Mouse (Mus musculus): ENCODE measurements around the gene Atg4a-ps. TPM values are rescaled to one million over a fixed set of nuclear protein-coding genes. Genes with fewer than 3 reads are reported as not detected.
"Not testable (repeated sequence)": the region's sequence is repeated elsewhere in the genome, so short reads cannot be mapped to it uniquely, and the experiment has no call there.

The Atg4a-ps gene
- polyA plus RNA-seq (2012; rRNA removed) = 0.04 TPM in 1 of 2 replicates, not detected in the other

GRCm38 (mm10) chr3:103645968-103646367 lies at the start of gene Atg4a-ps:
Gene Atg4a-ps (minus strand): TSS chr3:103646068.
- DNase-seq (ENCODE audit: low read depth, low spot score) = not testable (repeated sequence)
- 79% methylated on average over 2 of the region's 2 CpGs for WGBS

- WGBS = 54% methylated on average over 3 of the region's 3 CpGs
- no peak for DNase-seq (ENCODE audit: low read depth, low spot score)
Observed at GRCm38 (mm10) chr3:103695556-103695955, 49.7 kb upstream of the Atg4a-ps start.

- WGBS = 72% methylated on average over 3 of the region's 3 CpGs
- DNase-seq (ENCODE audit: low read depth, low spot score) = no peak
Observed at GRCm38 (mm10) chr3:103690506-103690905, 44.6 kb upstream of the Atg4a-ps start.

GRCm38 (mm10) chr3:103689043-103689442 lies 43.2 kb upstream of the Atg4a-ps start:
- DNase-seq (ENCODE audit: low read depth, low spot score) = no peak
- 48% methylated on average over 1 of the region's 1 CpGs for WGBS

DNA sequence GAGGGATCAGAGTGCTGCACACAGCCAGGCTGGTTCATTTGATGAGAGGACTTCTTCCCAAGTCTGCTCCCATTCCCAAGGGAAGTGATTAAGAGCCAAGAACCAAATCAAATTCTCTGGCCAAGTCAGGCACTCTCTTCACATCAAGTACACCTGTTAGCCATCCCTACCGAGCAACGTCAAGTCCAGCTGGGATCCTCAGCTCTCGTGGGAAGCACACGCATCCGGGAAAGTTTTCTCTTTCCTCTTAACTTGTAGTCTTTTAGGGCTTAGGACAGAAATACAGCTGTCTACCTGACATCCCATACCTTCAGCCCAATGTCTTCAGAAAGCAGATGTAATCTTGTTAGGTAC lies 38.1 kb upstream of the Atg4a-ps start:
- 51% methylated on average over 5 of the region's 5 CpGs for WGBS
- DNase-seq (ENCODE audit: low read depth, low spot score) = no peak

DNA sequence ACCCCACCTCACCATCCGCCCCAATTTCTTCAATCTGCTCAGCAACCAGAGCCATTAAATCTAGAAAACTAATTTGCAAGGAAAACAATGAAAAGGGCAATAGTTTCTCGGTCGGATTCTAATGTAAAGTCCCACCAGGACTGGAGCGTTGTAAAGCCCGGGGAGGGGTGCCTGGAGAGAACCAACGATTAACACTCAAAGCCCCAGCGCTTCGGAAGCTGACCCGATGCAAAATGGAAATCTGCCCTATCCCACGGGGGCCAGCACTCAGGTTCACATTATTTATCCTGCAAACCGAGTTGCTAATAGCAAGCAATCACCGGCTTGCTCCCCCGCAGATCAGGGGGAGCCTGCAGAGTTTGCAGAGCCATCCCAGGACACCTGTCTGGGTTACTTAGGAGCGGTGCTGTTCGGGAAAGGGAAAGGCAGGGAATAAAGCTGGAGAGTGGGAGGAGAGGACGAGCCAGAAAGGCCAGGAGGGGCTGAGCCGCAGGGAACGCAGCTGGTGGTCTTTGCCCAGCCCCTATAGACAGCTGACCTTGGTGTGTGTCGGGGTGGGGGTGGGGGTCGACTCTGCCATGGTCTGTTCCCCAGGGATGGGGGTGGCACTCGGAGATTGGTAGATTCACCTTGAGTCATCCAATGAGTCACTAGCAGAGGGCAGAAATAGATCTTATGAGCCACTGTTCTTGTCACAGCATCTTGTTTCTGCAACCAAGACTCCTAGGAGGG lies 37.5 kb upstream of the Atg4a-ps start:
- DNase-seq (ENCODE audit: low read depth, low spot score) = no peak
- 18% methylated on average over 21 of the region's 21 CpGs for WGBS

GRCm38 (mm10) chr3:103682473-103682872 lies 36.6 kb upstream of the Atg4a-ps start:
- 66% methylated on average over 4 of the region's 4 CpGs for WGBS
- no peak for DNase-seq (ENCODE audit: low read depth, low spot score)

- 50% methylated on average over 6 of the region's 6 CpGs for WGBS
- no peak for DNase-seq (ENCODE audit: low read depth, low spot score)
Observed at GRCm38 (mm10) chr3:103678811-103679210, 32.9 kb upstream of the Atg4a-ps start.

GRCm38 (mm10) chr3:103672716-103673115 lies 26.8 kb upstream of the Atg4a-ps start:
- WGBS = 19% methylated on average over 7 of the region's 7 CpGs
- DNase-seq (ENCODE audit: low read depth, low spot score) = no peak

- DNase-seq (ENCODE audit: low read depth, low spot score) = no peak
- WGBS = 65% methylated on average over 4 of the region's 4 CpGs
Observed at GRCm38 (mm10) chr3:103672113-103672512, 26.2 kb upstream of the Atg4a-ps start.

- 98% methylated on average over 3 of the region's 3 CpGs for WGBS
- no peak for DNase-seq (ENCODE audit: low read depth, low spot score)
Observed at GRCm38 (mm10) chr3:103663385-103663784, 17.5 kb upstream of the Atg4a-ps start.

DNA sequence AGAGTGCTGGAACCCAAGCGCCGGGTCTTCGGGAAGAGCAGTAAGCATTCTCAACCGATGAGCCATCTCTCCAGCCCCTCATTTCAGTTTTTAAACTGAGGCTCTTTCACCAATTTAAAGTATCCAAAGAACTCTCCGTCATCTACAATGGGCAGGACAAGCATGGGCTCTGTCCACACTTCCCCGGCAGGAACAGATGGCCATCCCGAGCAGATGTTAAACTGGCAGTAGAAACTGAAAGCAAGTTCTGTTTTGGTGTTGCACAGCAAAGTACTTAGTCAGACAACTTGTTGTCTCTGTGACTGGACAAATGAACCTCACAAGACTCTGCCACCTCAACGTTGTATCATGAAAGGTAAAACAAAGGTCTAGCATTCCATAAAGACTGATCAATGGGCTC lies 15.8 kb upstream of the Atg4a-ps start:
- DNase-seq (ENCODE audit: low read depth, low spot score) = no peak
- WGBS = 71% methylated on average over 8 of the region's 8 CpGs

- DNase-seq (ENCODE audit: low read depth, low spot score) = no peak
- 42% methylated on average over 2 of the region's 2 CpGs for WGBS
Observed at GRCm38 (mm10) chr3:103660012-103660411, 14.1 kb upstream of the Atg4a-ps start.

DNA sequence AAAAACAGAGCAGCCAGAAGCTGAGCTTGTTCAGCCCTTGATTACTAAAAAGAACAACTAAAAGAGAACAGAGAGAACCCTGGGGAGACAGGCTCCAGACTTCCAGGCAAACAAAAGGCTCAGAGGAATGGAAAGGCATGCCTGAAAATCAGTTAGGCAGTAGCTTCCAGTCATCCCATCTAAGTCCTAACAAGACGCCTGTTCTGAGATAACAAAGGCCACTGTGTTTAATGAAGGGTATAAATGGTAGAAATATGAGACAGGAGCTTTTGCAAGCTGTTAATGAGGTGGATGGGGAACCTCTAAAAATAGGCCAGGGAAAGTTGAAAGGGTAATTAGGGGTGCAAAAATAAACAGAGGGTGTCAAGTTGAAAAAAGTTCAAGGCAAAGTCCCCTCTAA lies 4.5 kb upstream of the Atg4a-ps start:
- DNase-seq (ENCODE audit: low read depth, low spot score) = no peak
- 73% methylated on average over 1 of the region's 1 CpGs for WGBS

DNA sequence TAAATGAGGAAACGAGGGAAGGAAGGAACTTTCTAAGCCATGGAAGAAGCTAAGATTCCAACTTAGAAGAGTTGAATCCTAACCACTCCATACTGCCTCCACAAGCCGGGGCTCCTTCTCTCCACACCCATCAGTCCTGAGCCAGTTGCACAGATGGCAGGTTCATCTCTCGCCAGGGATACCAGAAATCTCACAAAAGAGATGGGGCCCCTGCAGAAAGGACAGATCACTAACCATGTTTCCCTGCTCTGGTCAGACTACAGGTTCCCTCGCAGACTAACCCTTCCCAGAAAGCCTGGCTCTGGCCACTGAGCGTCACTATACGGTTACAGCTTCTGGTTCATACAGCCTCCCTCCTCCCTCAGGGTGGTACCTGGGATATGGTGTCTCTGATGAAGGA lies 3.8 kb upstream of the Atg4a-ps start:
- DNase-seq (ENCODE audit: low read depth, low spot score) = no peak
- 91% methylated on average over 6 of the region's 6 CpGs for WGBS

GRCm38 (mm10) chr3:103648486-103648885 lies 2.6 kb upstream of the Atg4a-ps start:
- WGBS = 70% methylated on average over 4 of the region's 4 CpGs
- DNase-seq (ENCODE audit: low read depth, low spot score) = no peak

GRCm38 (mm10) chr3:103647164-103647867 lies 1.4 kb upstream of the Atg4a-ps start:
- WGBS = 66% methylated on average over 11 of the region's 11 CpGs

DNA sequence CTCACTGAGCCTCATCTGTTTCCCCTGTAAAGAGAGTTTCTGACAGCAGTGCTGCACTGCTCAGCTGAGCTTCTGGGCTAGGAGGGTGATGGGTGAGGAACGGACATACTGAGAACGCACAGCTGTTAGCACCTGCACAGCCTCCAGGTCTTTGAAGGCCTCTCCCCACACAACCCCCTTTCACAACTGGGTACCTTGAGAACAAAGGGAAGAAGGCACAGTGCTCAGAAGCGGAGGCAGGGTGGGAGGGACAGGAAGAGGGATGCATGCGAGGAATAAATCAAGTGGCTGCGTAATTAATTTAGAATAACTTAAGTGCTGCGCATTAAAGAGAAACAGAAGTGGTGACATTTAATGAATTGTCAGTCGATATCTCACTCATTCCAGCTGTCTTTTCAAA lies 4.6 kb downstream of the Atg4a-ps start:
- DNase-seq (ENCODE audit: low read depth, low spot score) = no peak
- 70% methylated on average over 7 of the region's 7 CpGs for WGBS

More at GRCm38 (mm10) chr3:103647164-103647867, 1.4 kb upstream of the Atg4a-ps start:
- no peak for DNase-seq (ENCODE audit: low read depth, low spot score)

- no peak for DNase-seq (ENCODE audit: low read depth, low spot score)
- 42% methylated on average over 8 of the region's 8 CpGs for WGBS
Observed at GRCm38 (mm10) chr3:103640226-103640803, 5.6 kb downstream of the Atg4a-ps start.

DNA sequence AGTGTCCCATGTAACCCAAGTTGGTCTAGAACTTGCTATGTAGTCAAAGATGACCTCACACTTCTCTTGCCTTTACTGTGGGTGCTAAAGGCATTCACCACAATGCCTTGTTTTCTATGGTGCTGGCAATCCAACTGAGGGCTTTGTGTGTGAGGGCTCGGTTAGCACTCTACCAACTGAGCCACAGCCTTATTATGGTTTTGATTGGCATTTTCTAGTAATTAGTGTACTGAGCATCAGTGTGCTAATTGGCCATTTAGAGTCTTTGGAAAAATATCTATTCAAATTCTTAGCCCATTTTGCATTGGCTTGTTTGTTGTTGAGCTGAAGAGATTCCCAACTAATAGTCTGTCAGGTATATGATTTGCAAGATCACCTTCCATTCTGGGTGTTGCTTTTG lies 8.2 kb downstream of the Atg4a-ps start:
- 81% methylated on average over 1 of the region's 1 CpGs for WGBS
- no peak for DNase-seq (ENCODE audit: low read depth, low spot score)

DNA sequence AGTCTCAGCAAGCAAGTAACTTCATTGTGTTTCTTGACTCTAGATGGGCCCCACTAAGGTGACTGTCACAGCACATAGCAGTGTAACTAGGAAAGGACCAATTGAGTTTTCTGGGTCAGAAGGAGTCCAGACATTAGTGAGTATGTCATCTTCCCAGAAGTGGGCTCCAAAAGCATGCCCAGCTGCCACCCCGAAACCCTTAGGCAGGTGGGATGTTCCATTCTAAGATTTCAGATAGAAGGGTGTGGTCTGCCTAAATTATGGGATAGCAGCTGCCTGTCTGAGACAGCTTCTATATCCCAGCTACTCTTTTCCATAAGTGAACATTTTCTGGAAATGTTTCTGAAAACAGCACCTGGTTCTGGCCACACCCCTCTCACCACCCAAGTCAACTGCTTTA lies 11.6 kb downstream of the Atg4a-ps start:
- 92% methylated on average over 1 of the region's 1 CpGs for WGBS
- no peak for DNase-seq (ENCODE audit: low read depth, low spot score)
